21 mouse cellular contexts compared by ENCODE assay signal in the genomic region with DNA sequence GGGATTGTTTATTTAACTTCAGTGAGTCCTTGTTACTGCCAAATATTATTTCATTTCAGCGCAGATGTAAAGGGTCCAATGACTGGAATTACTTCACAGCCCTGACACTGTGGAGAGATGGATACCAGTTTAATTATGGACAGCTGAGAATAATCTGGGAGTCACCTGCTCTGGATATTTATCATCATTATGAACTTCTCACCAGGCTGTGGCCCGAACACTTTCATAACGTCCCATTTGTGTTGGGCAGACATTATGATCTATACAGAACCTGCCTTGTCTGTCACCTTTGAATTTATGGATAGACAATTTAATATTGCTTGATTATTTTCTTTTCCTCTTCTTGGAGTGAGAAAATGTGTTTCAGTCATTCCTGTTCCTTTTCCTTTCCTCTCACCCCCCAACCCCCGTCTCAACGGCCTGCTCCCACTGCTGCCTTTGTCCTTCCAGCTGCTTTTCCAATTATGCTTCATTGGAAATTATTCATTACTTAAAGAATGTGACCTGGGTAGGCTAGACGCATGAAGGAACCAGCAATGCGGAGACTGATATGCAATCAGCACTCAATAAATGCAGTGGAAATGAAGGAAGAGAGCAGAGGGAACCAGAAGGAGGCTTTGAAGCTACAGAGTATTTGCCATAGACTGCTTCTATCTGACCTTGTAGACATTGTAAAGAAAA.
"Had no signal": no experiment of that assay in that cellular context is flagged by ENCODE, and none has a peak within 500 bp of the region (broad histone marks: within the 10 kb centered on the region; RNA-seq: fewer than 3 reads in every experiment).

No protein-coding gene starts in this region.

- DNase-seq: kidney, adult 2 months; kidney, postnatal 10 days; kidney, postnatal 36 days; layer of hippocampus, postnatal 36 days; left cerebral cortex, postnatal 4 days; liver, postnatal 0 days; lung, postnatal 10 days; lung, postnatal 36 days; midbrain, embryonic 14.5 days; thymus, adult 2 months; thymus, postnatal 14 days; thymus, postnatal 4 days had no signal

- H3K27ac ChIP-seq: kidney, embryonic 15.5 days; left cerebral cortex, adult 2 months; limb, embryonic 15.5 days; liver, embryonic 14.5 days; lung, embryonic 15.5 days; stomach, postnatal 0 days had no signal

- H3K9me3 ChIP-seq: kidney, embryonic 15.5 days; limb, embryonic 15.5 days; lung, embryonic 15.5 days had no signal

- H3K4me2 ChIP-seq: kidney, embryonic 15.5 days; limb, embryonic 15.5 days; liver, embryonic 11.5 days; lung, embryonic 15.5 days; midbrain, embryonic 11.5 days had no signal

- H3K27me3 ChIP-seq: kidney, embryonic 15.5 days; lung, embryonic 15.5 days had no signal

- H3K4me3 ChIP-seq: kidney, embryonic 15.5 days; left cerebral cortex, adult 2 months; limb, embryonic 15.5 days; lung, embryonic 15.5 days had no signal

- ATAC-seq: intestine, postnatal 0 days; liver, postnatal 0 days had no signal

- H3K9ac ChIP-seq: kidney, embryonic 15.5 days; limb, embryonic 15.5 days; liver, embryonic 14.5 days; liver, postnatal 0 days; lung, embryonic 15.5 days had no signal

- H3K4me1 ChIP-seq: kidney, embryonic 15.5 days; lung, embryonic 15.5 days had no signal

- H3K36me3 ChIP-seq: kidney, embryonic 15.5 days; limb, embryonic 15.5 days; lung, embryonic 15.5 days had no signal
